Mouse (Mus musculus) limb, embryonic 15.5 days (tissue): ENCODE measurements at regions not wholly inside any gene's neighbourhood (a gene's known extent, or its start where the extent isn't known, plus 50 kb on each side); places are given as distances from the start of the nearest gene placed in this dataset.

Experiments used
- ATAC-seq: fragments of 200-750 bp; cut with Nextera tagmentation; 2 replicates; pipeline ENCODE4 v1.8.0; 2017; ENCODE audit warnings: low read depth, moderate TSS enrichment; ENCODE audit not compliant: insufficient number of reproducible peaks, low FRiP score, low TSS enrichment
- H3K27ac ChIP-seq: fragments of 300-500 bp; sonication (generic); 2 replicates; pipeline ENCODE4 v1.5.1; 2015; ENCODE audit warnings: moderate library complexity, mild to moderate bottlenecking, inconsistent platforms
- H3K27me3 ChIP-seq: fragments of 300-500 bp; sonication (generic); 2 replicates; pipeline ENCODE4 v1.6.1; 2015; ENCODE audit warnings: inconsistent platforms
- H3K36me3 ChIP-seq: fragments of 300-500 bp; sonication (generic); 2 replicates; pipeline ENCODE4 v1.6.1; 2015; ENCODE audit warnings: inconsistent platforms
- H3K4me1 ChIP-seq: fragments of 300-500 bp; sonication (generic); 2 replicates; pipeline ENCODE4 v1.6.1; 2015; ENCODE audit warnings: inconsistent platforms
- H3K4me2 ChIP-seq: fragments of 300-500 bp; sonication (generic); 2 replicates; pipeline ENCODE4 v1.6.1; 2015; ENCODE audit warnings: mild to moderate bottlenecking, inconsistent platforms
- H3K4me3 ChIP-seq: fragments of 300-500 bp; sonication (generic); 2 replicates; pipeline ENCODE4 v1.5.1; 2015; ENCODE audit warnings: mild to moderate bottlenecking, inconsistent platforms
- H3K9ac ChIP-seq: fragments of 300-500 bp; sonication (generic); 2 replicates; pipeline ENCODE4 v1.6.1; 2015; ENCODE audit warnings: inconsistent platforms
- H3K9me3 ChIP-seq: fragments of 300-500 bp; sonication (generic); 2 replicates; pipeline ENCODE4 v1.6.1; 2016; ENCODE audit warnings: inconsistent platforms
- WGBS: fragments of 180-500 bp; shearing (Covaris S2); methylation state at CpG from one replicate; pipeline ENCODE4 v1.1.7; 2015; 5-methylcytosine and 5-hydroxymethylcytosine counted together

GRCm38 (mm10) chr14:58202607-58203295 lies 132.4 kb downstream of the Fgf9 start:
- no peak overlapping the region for H3K4me2 ChIP-seq
- H3K4me1 ChIP-seq = no peaks in the 10 kb centered on the region
- H3K27me3 ChIP-seq = no peaks in the 10 kb centered on the region
- no peak overlapping the region for H3K4me3 ChIP-seq
- H3K36me3 ChIP-seq = no peaks in the 10 kb centered on the region
- ATAC-seq = no peak
- H3K9me3 ChIP-seq = no peaks in the 10 kb centered on the region
- 71% methylated on average over 6 of the region's 6 CpGs for WGBS
- no peak overlapping the region for H3K9ac ChIP-seq
- no peak overlapping the region for H3K27ac ChIP-seq

- H3K4me2 ChIP-seq = no peak overlapping the region
- H3K4me3 ChIP-seq = no peak overlapping the region
- H3K27me3 ChIP-seq = no peaks in the 10 kb centered on the region
- 64% methylated on average over 15 of the region's 15 CpGs for WGBS
- H3K27ac ChIP-seq = no peak overlapping the region
- no peak overlapping the region for H3K9ac ChIP-seq
- no peak for ATAC-seq
- no peaks in the 10 kb centered on the region for H3K4me1 ChIP-seq
- H3K36me3 ChIP-seq = no peaks in the 10 kb centered on the region
- no peaks in the 10 kb centered on the region for H3K9me3 ChIP-seq
Measured at GRCm38 (mm10) chr14:58189948-58190347, 119.6 kb downstream of the Fgf9 start.

GRCm38 (mm10) chr14:58182869-58183268 lies 112.5 kb downstream of the Fgf9 start:
- no peaks in the 10 kb centered on the region for H3K36me3 ChIP-seq
- H3K4me2 ChIP-seq = no peak overlapping the region
- no peaks in the 10 kb centered on the region for H3K4me1 ChIP-seq
- H3K27me3 ChIP-seq = no peaks in the 10 kb centered on the region
- ATAC-seq = no peak
- no peak overlapping the region for H3K9ac ChIP-seq
- H3K27ac ChIP-seq = no peak overlapping the region
- no peaks in the 10 kb centered on the region for H3K9me3 ChIP-seq
- H3K4me3 ChIP-seq = no peak overlapping the region
- 56% methylated on average over 5 of the region's 5 CpGs for WGBS

GRCm38 (mm10) chr14:58180724-58181123 lies 110.4 kb downstream of the Fgf9 start:
- no peak for ATAC-seq
- Histone ChIP-seq H3K4me1 (no peaks in the 10 kb centered on the region), H3K4me3 (no peak overlapping the region), H3K9me3 (no peaks in the 10 kb centered on the region), H3K27me3 (no peaks in the 10 kb centered on the region), H3K4me2 (no peak overlapping the region), H3K36me3 (no peaks in the 10 kb centered on the region), H3K9ac (no peak overlapping the region), H3K27ac (no peak overlapping the region)

- Histone ChIP-seq H3K4me2 (no peak overlapping the region), H3K9me3 (no peaks in the 10 kb centered on the region), H3K4me1 (no peaks in the 10 kb centered on the region), H3K27ac (no peak overlapping the region), H3K36me3 (no peaks in the 10 kb centered on the region), H3K4me3 (no peak overlapping the region), H3K27me3 (no peaks in the 10 kb centered on the region), H3K9ac (no peak overlapping the region)
- WGBS = 68% methylated on average over 5 of the region's 5 CpGs
- no peak for ATAC-seq
Measured at GRCm38 (mm10) chr14:58175651-58176363, 105.5 kb downstream of the Fgf9 start.

- H3K27ac ChIP-seq = no peak overlapping the region
- H3K27me3 ChIP-seq = no peaks in the 10 kb centered on the region
- 82% methylated on average over 6 of the region's 6 CpGs for WGBS
- no peak overlapping the region for H3K4me2 ChIP-seq
- H3K36me3 ChIP-seq = no peaks in the 10 kb centered on the region
- ATAC-seq = no peak
- no peaks in the 10 kb centered on the region for H3K4me1 ChIP-seq
- H3K9me3 ChIP-seq = no peaks in the 10 kb centered on the region
- H3K9ac ChIP-seq = no peak overlapping the region
- no peak overlapping the region for H3K4me3 ChIP-seq
Measured at GRCm38 (mm10) chr14:58174512-58174911, 104.2 kb downstream of the Fgf9 start.

GRCm38 (mm10) chr14:58168920-58169319 lies 98.6 kb downstream of the Fgf9 start:
- no peaks in the 10 kb centered on the region for H3K4me1 ChIP-seq
- no peak overlapping the region for H3K4me3 ChIP-seq
- H3K9ac ChIP-seq = no peak overlapping the region
- no peak overlapping the region for H3K27ac ChIP-seq
- H3K27me3 ChIP-seq = no peaks in the 10 kb centered on the region
- no peak for ATAC-seq
- no peaks in the 10 kb centered on the region for H3K36me3 ChIP-seq
- WGBS = 67% methylated on average over 5 of the region's 5 CpGs
- no peaks in the 10 kb centered on the region for H3K9me3 ChIP-seq
- H3K4me2 ChIP-seq = no peak overlapping the region
